20 mouse cellular contexts compared by ENCODE assay signal in genomic region chrX:162964383-162964782, GRCm38 (mm10). TPM values are rescaled to one million over a fixed set of nuclear protein-coding genes. Genes with fewer than 3 reads are reported as not detected.
DNase-seq lines count a peak whose midpoint lies in the region; ATAC-seq and TF ChIP-seq lines count a peak whose summit lies in the region.
"Had no signal": no experiment of that assay in that cellular context is flagged by ENCODE, and none has a peak within 500 bp of the region (broad histone marks: within the 10 kb centered on the region; RNA-seq: fewer than 3 reads in every experiment).

Gene S100g (minus strand): TSS chrX:162964599.

- H3K36me3 ChIP-seq in kidney, embryonic 14.5 days (ENCODE audit: control insufficient read depth, insufficient read depth, low read length): no peaks in the 10 kb centered on the region
- no peaks in the 10 kb centered on the region for H3K36me3 ChIP-seq in liver, postnatal 0 days (replicated peaks; ENCODE audit: insufficient read depth, low read length)
- H3K36me3 ChIP-seq: embryonic facial prominence, embryonic 13.5 days; midbrain, embryonic 10.5 days; neural tube, embryonic 15.5 days had no signal

- no peak for DNase-seq in lung, adult 2 months
- no peak for DNase-seq in lung, postnatal 14 days
- DNase-seq in liver, postnatal 0 days: no peak
- DNase-seq in cerebellum, adult 18-20 months: no peak
- DNase-seq in gastrocnemius, postnatal 10 days: no peak
- DNase-seq in layer of hippocampus, adult 9-10 months (ENCODE audit: low spot score): no peak
- DNase-seq: adrenal gland, postnatal 25 days; gastrocnemius, adult 2 months; heart, postnatal 36 days; lung, embryonic 14.5 days; thymus, postnatal 36 days had no signal

- no peak within 1 kb of the TSS for H3K9ac ChIP-seq in kidney, embryonic 14.5 days (ENCODE audit: low read depth, low read length)
- H3K9ac ChIP-seq in liver, postnatal 0 days (replicated peaks): no peak within 1 kb of the TSS
- H3K9ac ChIP-seq: embryonic facial prominence, embryonic 13.5 days; forebrain, embryonic 13.5 days; lung, embryonic 14.5 days; neural tube, embryonic 15.5 days had no signal

- H3K4me1 ChIP-seq in lung, adult 2 months (ENCODE audit: control insufficient read depth, insufficient read depth, low read length): no peaks in the 10 kb centered on the region
- no peaks in the 10 kb centered on the region for H3K4me1 ChIP-seq in kidney, embryonic 14.5 days (ENCODE audit: control insufficient read depth, insufficient read depth, low read length)
- H3K4me1 ChIP-seq in liver, postnatal 0 days (ENCODE audit: insufficient read depth): no peaks in the 10 kb centered on the region
- H3K4me1 ChIP-seq: embryonic facial prominence, embryonic 13.5 days; forebrain, embryonic 13.5 days; midbrain, embryonic 10.5 days; neural tube, embryonic 15.5 days had no signal

- no peaks in the 10 kb centered on the region; the same call in 1 of the 2 replicates for H3K27me3 ChIP-seq in kidney, embryonic 14.5 days (ENCODE audit: control insufficient read depth, insufficient read depth, low read length)
- no peaks in the 10 kb centered on the region for H3K27me3 ChIP-seq in liver, postnatal 0 days (ENCODE audit: insufficient read depth, low read length)
- H3K27me3 ChIP-seq: forebrain, embryonic 13.5 days had no signal

- peak; percentile 13; the same call in 1 of the 2 replicates for TF ChIP-seq POLR2A in lung, adult 2 months (IDR thresholded peaks at IDR 0.05; ENCODE audit: borderline replicate concordance, extremely low read depth, low read depth, low read length)

- H3K9me3 ChIP-seq in kidney, embryonic 14.5 days (ENCODE audit: control insufficient read depth, low read length): no peaks in the 10 kb centered on the region
- no peaks in the 10 kb centered on the region for H3K9me3 ChIP-seq in liver, postnatal 0 days (ENCODE audit: low read length)
- H3K9me3 ChIP-seq: embryonic facial prominence, embryonic 13.5 days; forebrain, embryonic 13.5 days; midbrain, embryonic 10.5 days; neural tube, embryonic 15.5 days had no signal

- H3K4me2 ChIP-seq in kidney, embryonic 14.5 days (replicated peaks; ENCODE audit: low read depth, low read length): no peak within 1 kb of the TSS
- no peak within 1 kb of the TSS for H3K4me2 ChIP-seq in liver, postnatal 0 days (ENCODE audit: low read depth, low read length)
- H3K4me2 ChIP-seq: embryonic facial prominence, embryonic 13.5 days; forebrain, embryonic 13.5 days; lung, embryonic 14.5 days; neural tube, embryonic 15.5 days had no signal

- no peak for TF ChIP-seq CTCF in lung, adult 2 months (IDR thresholded peaks at IDR 0.05; ENCODE audit: insufficient read depth, low read length)
- TF ChIP-seq CTCF in liver, postnatal 0 days (IDR thresholded peaks at IDR 0.05; ENCODE audit: low read depth): no peak

- no peak within 1 kb of the TSS for H3K27ac ChIP-seq in kidney, embryonic 14.5 days (ENCODE audit: low read depth, low read length)
- no peak within 1 kb of the TSS for H3K27ac ChIP-seq in liver, postnatal 0 days (ENCODE audit: low read depth)
- H3K27ac ChIP-seq: embryonic facial prominence, embryonic 13.5 days; forebrain, embryonic 13.5 days; gastrocnemius, adult 2 months; midbrain, embryonic 10.5 days; neural tube, embryonic 15.5 days had no signal

- ATAC-seq in kidney, embryonic 14.5 days (ENCODE audit: low FRiP score, low TSS enrichment): peak; percentile 55
- peak; percentile 57 for ATAC-seq in liver, postnatal 0 days
- ATAC-seq: forebrain, embryonic 13.5 days had no signal

- TF ChIP-seq EP300 in liver, postnatal 0 days (IDR thresholded peaks at IDR 0.05; ENCODE audit: low read depth): no peak

- 54% methylated on average over 3 of the region's 3 CpGs for WGBS in lung, adult 2 months
- WGBS in kidney, embryonic 14.5 days: 50% methylated on average over 3 of the region's 3 CpGs
- 70% methylated on average over 3 of the region's 3 CpGs for WGBS in liver, postnatal 0 days (ENCODE audit: insufficient replicate concordance)

- peak within 1 kb of the TSS; percentile 16 for H3K4me3 ChIP-seq in lung, adult 2 months (replicated peaks; ENCODE audit: extremely low read depth, low read depth, low read length)
- H3K4me3 ChIP-seq in kidney, embryonic 14.5 days (ENCODE audit: low read length): no peak within 1 kb of the TSS
- no peak within 1 kb of the TSS for H3K4me3 ChIP-seq in liver, postnatal 0 days (ENCODE audit: low read depth, low read length)
- H3K4me3 ChIP-seq: embryonic facial prominence, embryonic 13.5 days; forebrain, embryonic 13.5 days; gastrocnemius, adult 2 months; midbrain, embryonic 10.5 days; neural tube, embryonic 15.5 days had no signal

RNA-seq across cellular contexts. Expression of gene S100g, which starts in this region (rescaled TPM):
- polyA plus RNA-seq in lung, adult 2 months (2012; rRNA removed): 27.9 and 38.2 TPM in 2 replicates
- 43.6 and 48.7 TPM in 2 replicates for polyA plus RNA-seq in kidney, embryonic 14.5 days (2014; fragmentation: Nextera tagmentation; extraction: Ambion mirVana)
- 10.9 and 12.5 TPM in 2 replicates for polyA plus RNA-seq in liver, postnatal 0 days (2015; fragmentation: Nextera tagmentation; extraction: Ambion mirVana)
- total RNA-seq in gastrocnemius, postnatal 10 days (2021): not detected
- total RNA-seq: adrenal gland, postnatal 25 days; gastrocnemius, adult 2 months; heart, adult 8-10 months; heart, postnatal 36 days; layer of hippocampus, postnatal 10 days; left cerebral cortex, postnatal 36 days had no signal
- polyA plus RNA-seq: C2C12; forebrain, embryonic 13.5 days; midbrain, embryonic 10.5 days had no signal
